Mouse (Mus musculus) layer of hippocampus, adult 2 months (tissue): ENCODE results near the gene Olfr952. TPM values are rescaled to one million over a fixed set of nuclear protein-coding genes. Genes with fewer than 3 reads are reported as not detected.

Experiments used
- DNase-seq, 2 experiments: peaks; one replicate each; pipeline ENCODE4 v3.0.0; 2022; ENCODE audit warnings: low spot score in 2 of 2
- H3K27ac ChIP-seq: fragments of 200-600 bp; 2 replicates; pipeline ENCODE4 v1.8.1; 2022
- H3K4me3 ChIP-seq: fragments of 200-600 bp; 2 replicates; pipeline ENCODE4 v1.8.1; 2022; ENCODE audit warnings: mild to moderate bottlenecking
- CTCF ChIP-seq: fragments of 200-600 bp; conservative IDR thresholded peaks from 2 replicates; pipeline ENCODE4 v1.8.1; 2022; ENCODE audit warnings: antibody characterized with exemption, mild to moderate bottlenecking, moderate library complexity
- long read RNA-seq, 2 experiments: library from polyadenylated mRNA; stranded (forward); transcript quantifications; one replicate each; pipeline ENCODE4 v2.0.0; 2021; ENCODE audit warnings: borderline mapping rate in 2 of 2
- total RNA-seq, 2 experiments: library from RNA; stranded (reverse); gene quantifications; 2 replicates each; pipeline ENCODE4 v1.2.3; 2021

Gene Olfr952
- total RNA-seq, result not detected
- long read RNA-seq, experiment 1, result 0 reads
- long read RNA-seq, experiment 2, result 0 reads

GRCm38 (mm10) chr9:39427048-39427447 is at the start of gene Olfr952:
Gene Olfr952 (minus strand): TSS chr9:39427148.
- H3K4me3 ChIP-seq, result no peak within 1 kb of the TSS
- no peak for TF ChIP-seq CTCF
- DNase-seq, result no peak
- H3K27ac ChIP-seq, result no peak within 1 kb of the TSS

- no peak within 1 kb of the TSS for H3K27ac ChIP-seq
- DNase-seq, result no peak
- no peak for TF ChIP-seq CTCF
- H3K4me3 ChIP-seq, result no peak within 1 kb of the TSS
Measured at GRCm38 (mm10) chr9:39471844-39472243, 44.9 kb upstream of the Olfr952 start, which contains the start of gene Olfr955. Gene Olfr955 (minus strand): TSS chr9:39471944.

- Histone ChIP-seq H3K27ac (no peak within 1 kb of the TSS), H3K4me3 (no peak within 1 kb of the TSS)
- DNase-seq, result no peak
- no peak for TF ChIP-seq CTCF
Measured at GRCm38 (mm10) chr9:39456401-39456800, 29.5 kb upstream of the Olfr952 start, which contains the start of gene Olfr954. Gene Olfr954 (plus strand): TSS chr9:39456701.

- Histone ChIP-seq H3K4me3 (no peak within 1 kb of the TSS), H3K27ac (no peak within 1 kb of the TSS)
- TF ChIP-seq CTCF, result no peak
- DNase-seq, result no peak
Measured at GRCm38 (mm10) chr9:39387110-39387509, 39.8 kb downstream of the Olfr952 start, which contains the start of gene Olfr951. Gene Olfr951 (plus strand): TSS chr9:39387410.

Other genes with a start within 250 kb of the Olfr952 start
- not detected for gene Olfr944, start 225.2 kb downstream of the Olfr952 start, total RNA-seq
- not detected for gene Olfr1537, start 177.2 kb downstream of the Olfr952 start, total RNA-seq
- gene Olfr945, start 150.3 kb downstream of the Olfr952 start, total RNA-seq, result not detected
- gene Olfr948, start 101.1 kb downstream of the Olfr952 start, total RNA-seq, result not detected
- not detected for gene Olfr951, start 39.7 kb downstream of the Olfr952 start, total RNA-seq
- not detected for gene Olfr954, start 29.6 kb upstream of the Olfr952 start, total RNA-seq
- not detected for gene Olfr955, start 44.8 kb upstream of the Olfr952 start, total RNA-seq
- gene Olfr44, start 66.8 kb upstream of the Olfr952 start, total RNA-seq, result not detected
- not detected for gene Olfr957, start 88.7 kb upstream of the Olfr952 start, total RNA-seq
- gene Olfr958, start 126.9 kb upstream of the Olfr952 start, total RNA-seq, result not detected
- gene Olfr959, start 148.4 kb upstream of the Olfr952 start, total RNA-seq, result not detected
- 1 to 10 TPM; 3.3 to 4.1 TPM for gene AW551984, start 177.3 kb upstream of the Olfr952 start, total RNA-seq
- gene Olfr148, start 183.5 kb upstream of the Olfr952 start, total RNA-seq, result not detected
- gene Olfr960, start 194.2 kb upstream of the Olfr952 start, total RNA-seq, result not detected
- gene Olfr961, start 217.9 kb upstream of the Olfr952 start, total RNA-seq, result not detected
- not detected for gene Olfr963, start 240.1 kb upstream of the Olfr952 start, total RNA-seq